Mouse (Mus musculus) liver, embryonic 14.5 days (tissue): Measurements from ENCODE around the gene Bend3.

Experiments
- CTCF ChIP-seq: IDR thresholded peaks from 2 replicates; pipeline ENCODE4 v1.5.1; 2016; ENCODE audit warnings: antibody characterized with exemption, low read depth, control low read depth
- EP300 ChIP-seq: IDR thresholded peaks from 2 replicates; pipeline ENCODE4 v1.6.1; 2016; ENCODE audit warnings: antibody characterized with exemption, low read depth

DNA sequence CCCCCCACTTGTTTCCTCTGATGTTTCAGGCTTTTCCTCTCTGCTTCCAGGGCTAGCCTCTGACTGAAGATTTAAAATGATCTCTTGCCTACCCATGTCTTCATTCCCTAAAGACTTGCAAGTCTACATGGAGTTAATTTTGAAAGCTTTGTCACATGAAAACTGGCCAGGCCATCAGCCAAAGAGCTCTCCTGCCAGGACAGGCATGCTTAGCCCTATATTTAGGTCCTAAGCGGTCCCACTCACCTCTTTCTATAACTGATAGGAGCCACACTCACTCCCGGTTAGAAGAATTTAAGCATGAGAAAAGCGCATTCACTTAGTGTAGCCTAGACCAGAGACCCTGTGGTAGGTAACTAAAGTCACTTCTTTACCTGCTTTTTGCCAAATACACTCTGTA lies 24.0 kb upstream of the Bend3 start:
- no peak for TF ChIP-seq CTCF
- no peak for TF ChIP-seq EP300
